Mouse (Mus musculus): ENCODE results near the gene Nadk2. TPM values are rescaled to one million over a fixed set of nuclear protein-coding genes. Genes with fewer than 3 reads are reported as not detected.

Nadk2 gene
- polyA plus RNA-seq, 1 experiment: 8.0 TPM

DNA sequence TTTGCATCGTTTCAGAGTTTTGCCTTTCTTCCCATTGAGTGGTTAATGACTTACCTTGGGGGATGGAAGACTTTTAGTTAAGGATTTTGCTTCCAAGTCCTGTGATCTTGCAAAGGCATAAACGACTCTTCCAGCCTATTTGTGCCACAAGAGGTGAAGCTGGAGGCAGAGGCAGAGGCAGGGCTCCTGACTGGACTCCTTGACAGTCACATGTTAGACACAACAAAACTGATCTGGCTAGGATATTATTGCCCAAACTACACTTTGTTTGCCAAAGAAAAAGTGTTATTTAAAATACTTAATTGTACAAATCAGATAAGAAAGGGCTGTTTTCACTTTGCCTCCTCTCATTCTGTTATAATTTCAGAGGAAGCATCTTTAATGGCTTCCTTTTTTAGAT lies 3.1 kb downstream of the Nadk2 start:
- TF ChIP-seq CEBPB (IDR thresholded peaks at IDR 0.05; ENCODE audit: low read depth): no peak
- TF ChIP-seq MYOG (IDR thresholded peaks at IDR 0.05; ENCODE audit: control insufficient read depth, extremely low read depth, insufficient read length): no peak
- no peak for TF ChIP-seq MYOD1 (IDR thresholded peaks at IDR 0.05; ENCODE audit: control insufficient read depth, insufficient read length, low read depth)
- no peak for TF ChIP-seq MAX (IDR thresholded peaks at IDR 0.05)
- TF ChIP-seq CTCF (IDR thresholded peaks at IDR 0.05; ENCODE audit: control insufficient read depth, insufficient read depth, insufficient read length): no peak
- TF ChIP-seq USF1 (IDR thresholded peaks at IDR 0.05; ENCODE audit: low read depth): no peak
- no peak for TF ChIP-seq FOSL1 (IDR thresholded peaks at IDR 0.05; ENCODE audit: insufficient read depth, low read length, poor library complexity, severe bottlenecking)

DNA sequence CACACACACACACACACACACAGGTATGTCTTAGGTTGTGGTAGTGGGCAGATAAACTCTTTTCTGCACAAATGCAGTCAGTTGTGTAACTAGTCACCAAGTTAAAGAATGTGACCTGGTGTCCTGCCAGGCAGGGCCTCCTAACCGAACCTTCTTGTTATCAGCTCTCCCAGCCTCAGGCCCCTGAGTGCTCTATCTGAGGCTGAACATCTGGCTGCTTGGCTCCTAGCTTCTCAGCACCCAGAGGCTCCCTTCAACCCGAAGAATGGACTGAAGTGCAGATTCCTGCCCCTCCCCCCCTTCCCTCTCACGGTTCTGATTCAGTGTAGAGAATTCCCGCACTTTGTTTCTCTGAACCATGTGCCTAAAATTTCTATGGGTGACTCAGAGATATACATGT lies 3.6 kb downstream of the Nadk2 start:
- Histone ChIP-seq H3K36me3 (ENCODE audit: control insufficient read depth, insufficient read depth) (no peaks in the 10 kb centered on the region), H3K79me2 (ENCODE audit: control insufficient read depth, insufficient read depth) (peaks cover 72% of the 10 kb centered on the region), H3K4me3 (ENCODE audit: insufficient read depth, poor library complexity, severe bottlenecking) (no peak overlapping the region), H3K79me3 (ENCODE audit: low read depth) (peaks cover 7% of the 10 kb centered on the region), H3ac (ENCODE audit: control insufficient read depth, insufficient read length, low read depth) (no peak overlapping the region), H3K27me3 (ENCODE audit: control insufficient read depth, insufficient read depth, insufficient read length) (no peaks in the 10 kb centered on the region)
- no peak for TF ChIP-seq CTCF (IDR thresholded peaks at IDR 0.05; ENCODE audit: control insufficient read depth, insufficient read depth, insufficient read length)
- no peak for TF ChIP-seq USF1 (IDR thresholded peaks at IDR 0.05; ENCODE audit: low read depth)
- no peak for TF ChIP-seq CEBPB (IDR thresholded peaks at IDR 0.05; ENCODE audit: low read depth)
- no peak for TF ChIP-seq MAX (IDR thresholded peaks at IDR 0.05)

More for the DNA sequence above, 3.1 kb downstream of the Nadk2 start:
- Histone ChIP-seq H3K79me2 (ENCODE audit: control insufficient read depth, insufficient read depth) (peaks cover 67% of the 10 kb centered on the region), H3ac (ENCODE audit: control insufficient read depth, insufficient read length, low read depth) (no peak overlapping the region), H3K79me3 (ENCODE audit: low read depth) (peaks cover 7% of the 10 kb centered on the region), H3K36me3 (ENCODE audit: control insufficient read depth, insufficient read depth) (no peaks in the 10 kb centered on the region), H3K27me3 (ENCODE audit: control insufficient read depth, insufficient read depth, insufficient read length) (no peaks in the 10 kb centered on the region), H3K4me3 (ENCODE audit: insufficient read depth, poor library complexity, severe bottlenecking) (no peak overlapping the region)

DNA sequence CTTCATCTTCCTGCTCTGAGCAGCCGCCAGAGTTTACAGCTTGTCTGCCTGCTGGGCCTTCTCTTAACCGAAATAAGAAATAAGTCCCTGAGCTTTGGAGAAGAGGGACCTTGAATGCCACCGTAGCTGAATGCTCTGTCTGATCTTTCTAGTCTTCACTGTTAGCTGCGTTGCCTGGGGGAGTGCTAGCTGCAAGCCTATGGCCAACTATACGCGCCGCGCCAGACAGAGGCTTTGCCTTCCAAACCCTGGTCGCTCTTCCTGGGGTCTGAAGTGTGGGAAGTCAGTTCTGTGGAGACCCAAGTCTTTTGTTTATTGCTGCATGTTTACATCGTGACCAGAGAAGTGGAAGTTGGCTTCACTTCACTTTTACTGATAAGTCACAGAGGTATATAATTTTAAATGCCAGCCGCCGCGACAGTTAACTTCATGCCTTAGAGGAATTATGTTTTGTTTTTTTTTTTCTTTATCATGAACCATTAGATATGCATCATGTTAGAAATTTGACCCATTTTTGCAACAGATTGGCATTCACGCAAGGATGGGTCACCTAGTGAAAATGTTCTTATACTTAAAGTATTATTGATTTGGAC lies 4.6 kb downstream of the Nadk2 start:
- Histone ChIP-seq H3K79me2 (ENCODE audit: control insufficient read depth, insufficient read depth) (peaks cover 78% of the 10 kb centered on the region), H3ac (ENCODE audit: control insufficient read depth, insufficient read length, low read depth) (no peak overlapping the region), H3K36me3 (ENCODE audit: control insufficient read depth, insufficient read depth) (no peaks in the 10 kb centered on the region), H3K27me3 (ENCODE audit: control insufficient read depth, insufficient read depth, insufficient read length) (no peaks in the 10 kb centered on the region), H3K79me3 (ENCODE audit: low read depth) (peaks cover 7% of the 10 kb centered on the region), H3K4me3 (ENCODE audit: insufficient read depth, poor library complexity, severe bottlenecking) (no peak overlapping the region)
- TF ChIP-seq CEBPB (IDR thresholded peaks at IDR 0.05; ENCODE audit: low read depth): no peak
- TF ChIP-seq MAX (IDR thresholded peaks at IDR 0.05): no peak
- no peak for TF ChIP-seq USF1 (IDR thresholded peaks at IDR 0.05; ENCODE audit: low read depth)
- no peak for TF ChIP-seq MYOD1 (IDR thresholded peaks at IDR 0.05; ENCODE audit: control insufficient read depth, insufficient read length, low read depth)
- TF ChIP-seq CTCF (IDR thresholded peaks at IDR 0.05; ENCODE audit: control insufficient read depth, insufficient read depth, insufficient read length): no peak
- TF ChIP-seq FOSL1 (IDR thresholded peaks at IDR 0.05; ENCODE audit: insufficient read depth, low read length, poor library complexity, severe bottlenecking): no peak
- TF ChIP-seq MYOG (IDR thresholded peaks at IDR 0.05; ENCODE audit: control insufficient read depth, extremely low read depth, insufficient read length): no peak

DNA sequence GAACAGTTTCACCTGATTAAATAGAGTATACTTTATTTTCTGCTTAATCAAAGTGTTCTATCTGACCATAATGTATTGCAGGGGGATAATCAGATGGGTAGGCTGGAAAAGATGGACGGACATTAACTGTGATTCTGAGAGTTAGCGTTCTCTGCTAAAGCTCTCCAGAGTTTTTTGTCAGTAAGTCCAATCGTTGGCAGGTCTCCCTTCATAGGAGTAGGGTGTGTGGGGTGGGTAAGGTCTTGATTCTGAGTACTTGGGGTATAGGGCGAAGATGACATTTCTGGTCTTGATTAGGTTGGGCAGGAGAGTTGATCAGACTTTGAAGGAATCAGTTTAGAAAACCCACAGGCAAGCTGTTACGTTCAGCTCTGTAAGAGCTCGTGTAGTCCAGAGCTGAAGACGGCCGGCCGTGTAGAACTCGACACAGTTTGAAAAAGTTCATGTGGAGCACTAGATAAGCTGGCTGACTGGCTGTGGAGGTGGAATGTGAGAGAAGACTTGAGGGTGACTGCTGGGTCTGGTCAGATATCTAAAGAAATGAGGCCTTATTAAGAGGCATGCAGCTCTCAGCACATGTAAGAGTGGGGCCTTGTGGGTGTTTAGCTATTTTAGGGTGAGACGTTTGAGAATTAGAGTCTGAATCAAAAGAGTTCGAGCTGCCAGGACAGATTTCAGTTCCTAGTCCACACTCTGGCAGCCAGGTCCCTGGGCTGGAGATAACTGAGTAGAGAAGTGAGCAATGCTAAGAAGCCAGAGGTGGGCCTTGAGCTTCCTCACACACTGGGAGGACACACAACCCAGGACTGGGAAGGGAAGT lies 7.6 kb downstream of the Nadk2 start:
- Histone ChIP-seq H3K79me3 (ENCODE audit: low read depth) (peaks cover 2% of the 10 kb centered on the region), H3ac (ENCODE audit: control insufficient read depth, insufficient read length, low read depth) (no peak overlapping the region), H3K36me3 (ENCODE audit: control insufficient read depth, insufficient read depth) (no peaks in the 10 kb centered on the region), H3K4me3 (ENCODE audit: insufficient read depth, poor library complexity, severe bottlenecking) (no peak overlapping the region), H3K27me3 (ENCODE audit: control insufficient read depth, insufficient read depth, insufficient read length) (no peaks in the 10 kb centered on the region), H3K79me2 (ENCODE audit: control insufficient read depth, insufficient read depth) (peaks cover 57% of the 10 kb centered on the region)
- TF ChIP-seq MYOG (IDR thresholded peaks at IDR 0.05; ENCODE audit: control insufficient read depth, extremely low read depth, insufficient read length) (no peak), CTCF (IDR thresholded peaks at IDR 0.05; ENCODE audit: control insufficient read depth, insufficient read depth, insufficient read length) (no peak), MYOD1 (IDR thresholded peaks at IDR 0.05; ENCODE audit: control insufficient read depth, insufficient read length, low read depth) (no peak), USF1 (IDR thresholded peaks at IDR 0.05; ENCODE audit: low read depth) (no peak), MAX (IDR thresholded peaks at IDR 0.05) (no peak), CEBPB (IDR thresholded peaks at IDR 0.05; ENCODE audit: low read depth) (no peak), FOSL1 (IDR thresholded peaks at IDR 0.05; ENCODE audit: insufficient read depth, low read length, poor library complexity, severe bottlenecking) (no peak)

DNA sequence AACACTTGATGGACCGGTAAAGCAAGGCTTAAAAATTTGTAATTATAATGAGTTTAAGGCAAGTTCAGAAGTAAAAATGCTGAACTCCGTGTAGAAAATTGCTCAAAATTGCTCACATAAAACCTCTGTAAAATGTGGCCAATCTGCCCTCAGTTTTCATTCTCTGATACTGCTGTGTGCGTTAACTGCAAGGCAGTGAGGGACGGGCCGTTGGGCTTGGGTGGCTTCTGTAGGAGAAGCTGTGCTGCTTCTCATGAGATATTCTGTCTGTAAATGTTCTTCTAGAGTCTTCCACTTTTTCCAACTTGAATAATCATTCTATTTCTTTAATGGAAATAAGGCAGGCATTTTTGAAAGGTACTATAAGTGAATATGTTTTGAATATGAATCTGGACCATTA lies 8.6 kb downstream of the Nadk2 start:
- TF ChIP-seq FOSL1 (IDR thresholded peaks at IDR 0.05; ENCODE audit: insufficient read depth, low read length, poor library complexity, severe bottlenecking): no peak
- no peak for TF ChIP-seq CTCF (IDR thresholded peaks at IDR 0.05; ENCODE audit: control insufficient read depth, insufficient read depth, insufficient read length)
- Histone ChIP-seq H3ac (ENCODE audit: control insufficient read depth, insufficient read length, low read depth) (no peak overlapping the region), H3K27me3 (ENCODE audit: control insufficient read depth, insufficient read depth, insufficient read length) (no peaks in the 10 kb centered on the region), H3K36me3 (ENCODE audit: control insufficient read depth, insufficient read depth) (no peaks in the 10 kb centered on the region), H3K4me3 (ENCODE audit: insufficient read depth, poor library complexity, severe bottlenecking) (no peak overlapping the region), H3K79me3 (ENCODE audit: low read depth) (peaks cover 2% of the 10 kb centered on the region), H3K79me2 (ENCODE audit: control insufficient read depth, insufficient read depth) (peaks cover 48% of the 10 kb centered on the region)

DNA sequence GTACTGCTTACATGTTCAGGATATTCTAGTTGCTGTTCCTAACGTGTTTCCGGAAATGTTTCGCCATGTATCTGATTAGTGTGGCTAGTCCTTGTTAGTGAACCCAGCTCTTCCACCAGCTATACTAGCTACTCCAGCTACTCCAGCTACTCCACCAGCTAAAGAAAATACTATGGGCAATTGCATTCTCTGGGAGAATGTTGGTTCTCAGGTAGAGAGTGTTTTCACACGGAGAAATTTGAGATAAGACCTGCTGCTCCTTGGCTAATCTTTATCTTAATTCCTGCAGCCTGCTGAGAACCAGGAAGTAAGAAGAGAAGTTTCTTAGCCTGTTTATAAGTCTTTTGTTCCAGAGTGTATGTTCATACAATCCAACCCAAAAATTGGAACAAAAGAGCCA lies 9.1 kb downstream of the Nadk2 start:
- Histone ChIP-seq H3K79me3 (ENCODE audit: low read depth) (no peaks in the 10 kb centered on the region), H3ac (ENCODE audit: control insufficient read depth, insufficient read length, low read depth) (no peak overlapping the region), H3K36me3 (ENCODE audit: control insufficient read depth, insufficient read depth) (no peaks in the 10 kb centered on the region), H3K79me2 (ENCODE audit: control insufficient read depth, insufficient read depth) (peaks cover 42% of the 10 kb centered on the region), H3K27me3 (ENCODE audit: control insufficient read depth, insufficient read depth, insufficient read length) (no peaks in the 10 kb centered on the region), H3K4me3 (ENCODE audit: insufficient read depth, poor library complexity, severe bottlenecking) (no peak overlapping the region)
- no peak for TF ChIP-seq MAX (IDR thresholded peaks at IDR 0.05)
- TF ChIP-seq MYOD1 (IDR thresholded peaks at IDR 0.05; ENCODE audit: control insufficient read depth, insufficient read length, low read depth): no peak
- TF ChIP-seq FOSL1 (IDR thresholded peaks at IDR 0.05; ENCODE audit: insufficient read depth, low read length, poor library complexity, severe bottlenecking): no peak
- TF ChIP-seq MYOG (IDR thresholded peaks at IDR 0.05; ENCODE audit: control insufficient read depth, extremely low read depth, insufficient read length): no peak
- no peak for TF ChIP-seq USF1 (IDR thresholded peaks at IDR 0.05; ENCODE audit: low read depth)
- no peak for TF ChIP-seq CEBPB (IDR thresholded peaks at IDR 0.05; ENCODE audit: low read depth)
- TF ChIP-seq CTCF (IDR thresholded peaks at IDR 0.05; ENCODE audit: control insufficient read depth, insufficient read depth, insufficient read length): no peak
